Mouse (Mus musculus) liver, adult 10 weeks (tissue): Measurements from ENCODE around the gene Gm6309. TPM values are rescaled to one million over a fixed set of nuclear protein-coding genes. Genes with fewer than 3 reads are reported as not detected.

Experiments used
- polyA plus RNA-seq: library from polyadenylated mRNA; stranded (reverse); fragments of 350-450 nt; fragmentation: Illumina TruSeq; extraction: RNeasy Lipid Tissue Mini Kit (QIAGEN cat#74804); gene quantifications from one replicate; pipeline ENCODE4 v1.2.3, GENCODE M21; 2014; ENCODE audit warnings: low read depth, low replicate concordance

Gene Gm6309
- polyA plus RNA-seq = not detected

GRCm38 (mm10) chr5:146170621-146171020 lies at the start of gene Gm6309:
Gene Gm6309 (minus strand): TSS chr5:146170721.

GRCm38 (mm10) chr5:146185204-146185603 lies 14.7 kb upstream of the Gm6309 start, which contains the start of gene 1700001J03Rik:
Gene 1700001J03Rik (minus strand): TSS chr5:146185304.

GRCm38 (mm10) chr5:146160439-146160838 lies 10.1 kb downstream of the Gm6309 start, which contains the start of gene Gm5565:
Gene Gm5565 (minus strand): TSS chr5:146160539.

Other genes with a start within 250 kb of the Gm6309 start
- gene Cyp3a25, start 161.1 kb downstream of the Gm6309 start, polyA plus RNA-seq = 2,316 TPM
- 346 TPM for gene Cyp3a59, start 91.5 kb downstream of the Gm6309 start, polyA plus RNA-seq
- not detected for gene Gm5565, start 10.2 kb downstream of the Gm6309 start, polyA plus RNA-seq
- not detected for gene 1700001J03Rik, start 14.6 kb upstream of the Gm6309 start, polyA plus RNA-seq
- gene Rnf6, start 50.8 kb upstream of the Gm6309 start, polyA plus RNA-seq = 35.4 TPM
- 44.2 TPM for gene Cdk8, start 60.5 kb upstream of the Gm6309 start, polyA plus RNA-seq
- 0.08 TPM for gene Wasf3, start 214.3 kb upstream of the Gm6309 start, polyA plus RNA-seq